Mouse (Mus musculus) central nervous system, embryonic 11.5 days (tissue): ENCODE data around the gene Syn1. TPM values are rescaled to one million over a fixed set of nuclear protein-coding genes. Genes with fewer than 3 reads are reported as not detected.

Experiments
- polyA plus RNA-seq: library from polyadenylated mRNA; depleted of rRNA; stranded (reverse); fragments of >200 nt; gene quantifications from 2 replicates; pipeline ENCODE4 v1.2.3, GENCODE M21; 2012; rRNA removed

Gene Syn1
- 6.0 and 6.4 TPM in 2 replicates for polyA plus RNA-seq

GRCm38 (mm10) chrX:20920844-20921364, at the start of gene Syn1:
Gene Syn1 (minus strand): TSS chrX:20921004.

GRCm38 (mm10) chrX:20961477-20962378, 40.9 kb upstream of the Syn1 start, which contains the start of gene Uxt:
Gene Uxt (minus strand): TSS chrX:20962017.

GRCm38 (mm10) chrX:20950191-20950880, 29.5 kb upstream of the Syn1 start, which contains the start of gene Elk1:
Gene Elk1 (minus strand): TSS chrX:20950608.

GRCm38 (mm10) chrX:20931364-20931763, 10.6 kb upstream of the Syn1 start, which contains the start of gene Cfp:
Gene Cfp (minus strand): TSS chrX:20931555.

GRCm38 (mm10) chrX:20869962-20870513, 50.8 kb downstream of the Syn1 start, which contains the start of gene Timp1:
Gene Timp1 (plus strand): TSS chrX:20870166.

Other genes starting within 250 kb of the Syn1 start
- gene Cdk16, start 233.1 kb downstream of the Syn1 start, polyA plus RNA-seq, result 120 and 194 TPM in 2 replicates
- gene Usp11, start 217.1 kb downstream of the Syn1 start, polyA plus RNA-seq, result 82.2 and 87.4 TPM in 2 replicates
- 110 and 145 TPM in 2 replicates for gene Araf, start 123.2 kb downstream of the Syn1 start, polyA plus RNA-seq
- 6.4 and 13.3 TPM in 2 replicates for gene Timp1, start 50.8 kb downstream of the Syn1 start, polyA plus RNA-seq
- gene Cfp, start 10.6 kb upstream of the Syn1 start, polyA plus RNA-seq, result 20.5 and 23.8 TPM in 2 replicates
- 13.7 and 21.4 TPM in 2 replicates for gene Elk1, start 29.6 kb upstream of the Syn1 start, polyA plus RNA-seq
- gene Uxt, start 41.0 kb upstream of the Syn1 start, polyA plus RNA-seq, result 33.6 and 36.0 TPM in 2 replicates
- 6.6 and 8.6 TPM in 2 replicates for gene Zfp182, start 141.3 kb upstream of the Syn1 start, polyA plus RNA-seq
- gene Spaca5, start 147.4 kb upstream of the Syn1 start, polyA plus RNA-seq, result not detected in 2 replicates
- gene Zfp300, start 168.5 kb upstream of the Syn1 start, polyA plus RNA-seq, result 0.96 and 1.3 TPM in 2 replicates
- not detected in 2 replicates for gene Ssxa1, start 194.8 kb upstream of the Syn1 start, polyA plus RNA-seq